ENCODE assay signal across 16 mouse cellular contexts in the genomic region with DNA sequence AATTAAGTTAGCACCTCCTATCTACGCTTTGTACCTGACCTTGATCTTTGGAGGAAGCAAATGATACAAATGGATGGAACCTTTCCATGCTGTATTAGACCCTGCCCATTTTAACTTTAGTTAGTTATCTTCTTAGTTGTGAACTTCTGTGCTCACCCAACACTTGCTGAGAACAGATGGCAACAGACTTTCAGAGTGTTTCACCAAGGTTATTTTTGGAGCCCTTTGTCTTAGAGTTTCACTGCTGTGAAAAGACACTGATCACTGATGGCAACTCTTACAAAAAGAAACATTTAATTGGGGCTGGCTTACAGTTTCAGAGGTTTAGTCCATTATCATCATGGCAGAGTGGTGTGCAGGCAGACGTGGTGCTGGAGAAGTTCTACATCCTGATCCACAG.
"Had no signal": no experiment of that assay in that cellular context is flagged by ENCODE, and none has a peak within 500 bp of the region (broad histone marks: within the 10 kb centered on the region; RNA-seq: fewer than 3 reads in every experiment).

No protein-coding gene starts in this region.

- DNase-seq: retina, postnatal 1 day; right cerebral cortex, adult 18-20 months; right cerebral cortex, postnatal 14 days; right cerebral cortex, postnatal 25 days; right cerebral cortex, postnatal 4 days; spleen, adult 18-20 months; thymus, adult 18-20 months; thymus, adult 2 months; thymus, postnatal 14 days; thymus, postnatal 25 days; thymus, postnatal 36 days; thymus, postnatal 4 days had no signal

- H3K27me3 ChIP-seq: neural tube, embryonic 12.5 days; neural tube, embryonic 13.5 days; stomach, embryonic 15.5 days had no signal

- H3K9me3 ChIP-seq: neural tube, embryonic 12.5 days; neural tube, embryonic 13.5 days; stomach, embryonic 15.5 days had no signal

- H3K36me3 ChIP-seq: neural tube, embryonic 12.5 days; neural tube, embryonic 13.5 days; stomach, embryonic 15.5 days had no signal

- H3K9ac ChIP-seq: neural tube, embryonic 12.5 days; neural tube, embryonic 13.5 days; stomach, embryonic 15.5 days had no signal

- H3K4me1 ChIP-seq: stomach, embryonic 15.5 days had no signal

- H3K4me3 ChIP-seq: neural tube, embryonic 12.5 days; neural tube, embryonic 13.5 days; stomach, embryonic 15.5 days had no signal

- H3K27ac ChIP-seq: neural tube, embryonic 12.5 days; neural tube, embryonic 13.5 days; stomach, embryonic 15.5 days; stomach, postnatal 0 days had no signal

- H3K4me2 ChIP-seq: neural tube, embryonic 12.5 days; neural tube, embryonic 13.5 days; stomach, embryonic 15.5 days had no signal
